Mouse (Mus musculus): ENCODE results near the gene 3110070M22Rik. TPM values are rescaled to one million over a fixed set of nuclear protein-coding genes. Genes with fewer than 3 reads are reported as not detected.

Gene 3110070M22Rik
- polyA plus RNA-seq (2012): 0.23 and 0.32 TPM in 2 replicates

DNA sequence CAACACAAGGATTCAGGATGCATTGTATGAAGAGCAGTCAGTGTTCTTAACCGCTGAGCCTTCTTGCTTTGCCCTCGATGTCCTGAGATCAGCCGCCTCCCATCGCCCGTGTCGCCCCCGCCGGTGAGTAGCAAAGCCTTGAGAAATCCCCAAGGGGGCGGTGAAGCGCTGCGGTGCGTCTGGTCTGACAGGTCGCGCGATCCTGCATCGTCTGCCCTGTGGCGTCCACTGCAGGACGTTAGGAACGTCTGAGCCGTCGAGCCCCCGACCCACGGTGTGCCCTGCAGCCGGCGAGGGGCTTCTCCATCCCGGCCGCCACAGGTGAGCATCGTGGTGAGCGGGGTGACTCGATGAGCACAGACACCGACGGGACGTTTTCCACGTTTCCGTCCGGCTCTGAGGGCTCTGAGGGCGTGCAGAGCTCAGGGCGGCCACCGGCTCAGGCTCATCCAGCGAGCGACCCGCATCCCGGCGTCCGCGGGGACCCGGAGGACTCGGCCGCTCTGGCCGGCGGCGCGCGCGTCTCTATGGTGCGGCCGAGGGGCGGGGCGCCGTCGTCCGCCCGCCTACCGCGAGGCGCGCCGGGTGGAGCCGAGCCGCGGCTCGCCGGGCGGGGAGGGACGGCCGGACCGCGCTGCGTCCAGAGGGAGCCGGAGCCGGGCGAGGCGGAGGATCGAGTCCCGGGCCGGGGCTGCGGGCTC is at the start of gene 3110070M22Rik, which contains the start of gene Tmem267:
Gene 3110070M22Rik, minus strand, starts transcription at position 504 of the 701 bp plus-strand sequence.
Gene Tmem267, plus strand, starts transcription at position 160 of the 701 bp plus-strand sequence.
- TF ChIP-seq GATA1 (IDR thresholded peaks at IDR 0.05; ENCODE audit: low read length): no peak

DNA sequence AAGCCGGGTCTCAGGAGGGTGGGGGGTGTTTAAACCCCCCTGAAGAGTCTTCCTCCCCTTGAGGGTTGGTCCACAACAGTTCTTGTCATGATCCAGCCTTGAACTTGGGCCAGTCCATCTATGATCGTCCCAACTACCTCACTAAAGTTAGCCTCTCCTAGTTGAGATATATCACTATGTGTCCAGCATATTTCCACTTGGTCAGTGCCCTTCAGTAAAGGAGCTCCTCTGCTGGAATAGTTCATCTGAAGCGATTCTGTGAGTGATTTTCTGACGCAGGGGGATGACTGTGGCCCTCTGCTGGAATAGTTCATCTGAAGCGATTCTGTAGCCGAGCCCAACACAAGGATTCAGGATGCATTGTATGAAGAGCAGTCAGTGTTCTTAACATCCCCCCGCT is 829 bp downstream of the 3110070M22Rik start:
- TF ChIP-seq GATA1 (IDR thresholded peaks at IDR 0.05; ENCODE audit: low read length): no peak

DNA sequence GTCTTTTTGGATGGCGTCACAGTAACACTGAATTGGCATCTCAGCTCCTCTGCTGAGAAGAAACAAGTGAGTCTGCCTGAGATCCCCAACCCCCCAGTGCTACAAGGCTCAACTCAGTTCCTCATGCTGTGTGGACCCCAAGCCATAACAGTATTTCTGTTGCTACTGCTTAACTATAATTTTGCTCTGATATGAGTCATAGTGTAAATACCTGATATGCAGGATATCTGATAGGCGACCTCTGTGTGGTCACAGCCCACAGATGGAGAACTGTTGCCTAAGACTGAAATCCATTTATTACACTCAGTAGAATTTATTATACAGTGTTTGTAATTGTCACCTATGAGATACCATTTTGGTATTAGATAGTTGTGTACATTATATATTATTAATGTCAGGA is 10.4 kb downstream of the 3110070M22Rik start:
- no peak for TF ChIP-seq GATA1 (IDR thresholded peaks at IDR 0.05; ENCODE audit: low read length)

DNA sequence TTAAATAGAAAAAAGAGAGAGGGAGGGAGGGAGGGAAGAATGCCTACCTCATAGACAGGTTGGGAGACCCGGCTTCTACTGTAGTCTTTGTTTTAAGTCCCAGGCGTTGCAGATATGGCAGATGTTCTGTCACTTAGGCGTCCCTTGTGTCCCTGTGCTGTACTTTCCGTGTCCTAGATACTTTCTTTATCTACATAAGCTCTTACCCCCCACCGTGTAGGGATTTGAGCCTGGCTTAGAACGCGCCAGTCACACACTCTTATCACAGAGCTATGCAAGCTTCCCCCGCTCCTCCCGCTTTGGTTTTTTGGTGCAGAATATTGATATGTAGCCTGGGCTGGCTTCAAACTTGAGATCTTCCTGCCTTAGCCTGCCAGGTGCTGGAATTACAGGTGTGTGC is 11.6 kb downstream of the 3110070M22Rik start:
- TF ChIP-seq GATA1 (IDR thresholded peaks at IDR 0.05; ENCODE audit: low read length): no peak

DNA sequence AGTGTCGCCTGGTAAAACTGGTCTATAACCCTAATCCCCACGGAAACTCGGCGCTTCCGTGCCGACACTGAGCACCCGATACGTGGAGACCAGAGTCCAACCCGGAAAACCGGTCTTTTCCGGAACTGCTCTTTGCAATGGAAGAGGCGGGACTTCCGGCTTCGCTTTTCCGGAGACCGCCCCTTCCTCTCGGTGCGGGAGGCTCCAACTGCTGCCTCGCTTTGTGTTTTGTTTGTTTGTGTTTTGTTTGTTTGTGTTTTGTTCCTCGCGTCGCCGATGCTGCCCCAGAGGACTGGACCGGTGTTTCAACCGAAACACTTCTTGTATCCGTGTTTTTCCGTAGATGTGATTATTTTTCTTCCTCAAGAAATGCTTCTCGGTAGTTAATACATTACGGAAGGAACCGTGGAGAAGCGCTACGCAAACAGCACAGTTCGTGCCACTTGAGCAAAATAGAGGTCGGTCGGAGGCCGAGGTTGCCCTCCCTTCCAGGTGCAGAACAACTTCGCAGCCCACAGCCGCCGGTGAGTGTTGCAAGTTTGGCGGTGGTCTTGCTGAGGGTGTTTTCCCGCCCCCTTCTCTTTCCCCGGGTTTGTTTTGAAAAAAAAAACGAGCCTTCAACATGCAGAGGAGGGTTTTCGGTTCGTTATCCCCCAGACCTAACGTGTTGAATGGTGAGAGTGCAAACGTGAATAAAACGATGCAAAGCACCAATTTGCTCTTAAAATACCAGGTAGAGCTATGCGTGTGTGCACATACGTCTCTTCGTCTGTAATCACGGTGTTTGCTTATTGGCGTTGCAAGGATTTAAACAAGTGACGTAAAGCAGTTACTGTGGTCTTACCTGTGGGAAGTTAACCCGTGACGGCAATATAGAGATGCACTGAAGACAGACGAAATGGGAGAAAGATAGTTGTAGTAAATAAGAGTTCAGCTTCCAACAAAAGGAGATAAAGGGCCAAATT is 25.3 kb downstream of the 3110070M22Rik start, which contains the start of gene 4833420G17Rik:
Gene 4833420G17Rik, plus strand, starts transcription at position 173 of the 965 bp plus-strand sequence.
- no peak for TF ChIP-seq GATA1 (IDR thresholded peaks at IDR 0.05; ENCODE audit: low read length)

DNA sequence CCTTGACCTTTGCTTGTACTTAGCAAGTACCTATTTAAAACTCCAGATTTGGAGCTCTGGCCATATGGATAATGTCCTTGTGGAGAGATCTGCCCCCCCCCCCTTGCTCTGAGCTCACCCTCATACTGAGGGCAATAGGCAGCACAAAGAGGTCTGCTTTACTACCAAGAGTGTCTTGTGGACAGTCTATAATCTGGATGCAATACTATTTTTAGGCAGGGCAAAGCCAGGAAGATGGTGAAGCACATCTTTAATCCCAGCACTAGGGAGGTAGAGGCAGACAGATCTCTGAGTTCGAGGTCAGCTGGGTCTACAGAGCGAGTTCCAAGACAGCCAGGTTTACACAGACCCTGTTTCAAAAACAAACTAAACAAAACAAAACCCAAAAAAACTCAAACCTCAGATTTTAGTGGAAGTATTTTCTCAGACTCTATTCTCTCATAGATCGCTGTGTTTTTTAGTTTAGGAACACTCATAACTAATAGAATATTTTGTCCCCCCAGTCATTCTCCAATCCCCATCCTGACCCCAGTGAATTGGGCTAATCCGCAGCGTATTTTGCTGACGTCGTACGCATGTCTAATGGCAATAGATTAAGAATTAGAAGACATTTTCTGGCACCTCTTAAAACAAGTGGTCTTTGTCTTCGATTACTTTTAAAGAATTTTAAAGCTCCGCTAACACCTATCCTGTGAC is 26.1 kb downstream of the 3110070M22Rik start:
- no peak for TF ChIP-seq GATA1 (IDR thresholded peaks at IDR 0.05; ENCODE audit: low read length)

DNA sequence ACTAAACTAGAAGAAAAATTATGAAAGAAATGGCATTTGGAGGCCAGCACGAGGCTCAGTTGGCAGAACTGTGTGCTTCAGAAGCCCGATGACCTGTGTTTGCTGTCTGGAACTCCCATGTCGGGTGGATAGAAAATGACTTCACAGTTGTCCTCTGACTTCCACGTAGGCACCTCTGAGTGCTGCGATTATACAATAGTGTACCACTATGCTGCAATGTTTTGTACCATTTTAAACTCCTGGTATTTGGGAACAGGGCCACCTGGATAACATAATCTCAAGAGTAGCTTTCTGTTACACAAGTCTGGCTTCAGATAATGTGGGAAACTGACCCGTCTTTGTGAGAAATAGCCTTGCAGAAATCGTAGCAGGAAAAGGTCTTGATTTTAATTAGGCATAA is 31.8 kb downstream of the 3110070M22Rik start:
- no peak for TF ChIP-seq GATA1 (IDR thresholded peaks at IDR 0.05; ENCODE audit: low read length)

DNA sequence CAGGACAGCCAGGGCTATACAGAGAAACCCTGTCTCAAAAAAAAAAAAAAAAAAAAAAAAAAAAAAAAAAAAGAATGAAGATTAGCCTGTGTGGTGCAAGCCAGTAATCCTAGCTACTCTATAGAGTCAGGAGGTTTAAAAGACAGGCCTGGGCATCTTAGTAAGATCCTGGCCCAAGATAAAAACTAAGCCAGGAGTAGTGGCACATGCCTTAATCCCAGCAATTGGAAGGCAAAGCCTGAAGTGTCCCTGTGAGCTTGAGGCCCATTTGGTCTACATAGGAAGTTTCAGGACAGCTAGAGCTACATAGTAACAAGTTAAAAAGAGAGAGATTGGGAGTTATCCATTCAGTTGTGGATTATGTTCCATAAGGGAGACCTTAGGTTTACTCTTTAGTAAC is 33.1 kb downstream of the 3110070M22Rik start:
- no peak for TF ChIP-seq GATA1 (IDR thresholded peaks at IDR 0.05; ENCODE audit: low read length)

DNA sequence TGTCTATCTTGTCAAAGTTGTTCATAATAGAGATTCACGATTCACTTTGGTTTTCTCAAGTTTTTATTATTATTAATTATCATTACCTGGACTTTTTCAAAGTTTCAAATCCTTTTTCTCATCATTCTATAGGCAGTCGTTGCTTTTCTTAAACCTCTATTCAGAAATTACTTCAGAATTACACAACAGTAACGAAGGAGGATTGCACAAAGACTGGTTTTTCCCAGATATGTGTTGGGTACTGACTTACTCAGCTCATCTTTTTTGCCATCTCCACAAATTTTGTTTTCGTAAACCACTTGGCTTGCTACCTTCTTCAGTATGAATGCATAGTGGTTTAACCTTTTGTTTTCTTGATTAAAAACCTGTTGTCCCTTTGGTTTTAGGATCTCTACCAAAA is 34.6 kb downstream of the 3110070M22Rik start:
- no peak for TF ChIP-seq GATA1 (IDR thresholded peaks at IDR 0.05; ENCODE audit: low read length)

DNA sequence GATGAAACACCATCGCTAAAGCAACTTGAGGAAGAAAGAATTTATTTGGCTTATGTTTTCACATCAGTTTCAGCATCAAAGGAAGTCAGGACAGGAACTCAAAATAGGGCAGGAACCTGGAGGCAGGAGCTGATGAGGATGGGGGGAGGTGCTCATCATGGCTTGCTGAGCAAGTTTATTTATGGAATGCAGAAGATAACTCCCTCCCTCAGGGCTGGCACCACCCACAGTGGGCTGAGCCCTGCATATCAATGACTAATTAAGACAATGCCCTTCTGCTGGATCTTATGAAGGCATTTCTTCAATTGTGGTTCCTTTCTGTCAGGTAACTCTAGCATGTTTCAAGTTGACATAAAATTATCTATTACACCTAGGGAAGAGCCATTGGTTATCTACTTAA is 45.9 kb downstream of the 3110070M22Rik start:
- no peak for TF ChIP-seq GATA1 (IDR thresholded peaks at IDR 0.05; ENCODE audit: low read length)

Other genes with a start within 250 kb of the 3110070M22Rik start
- 15.3 and 18.9 TPM in 2 replicates for gene Paip1, start 59.8 kb downstream of the 3110070M22Rik start, polyA plus RNA-seq (2012)
- gene 4833420G17Rik, start 25.6 kb downstream of the 3110070M22Rik start, polyA plus RNA-seq (2012): 2.0 and 2.1 TPM in 2 replicates
- gene Tmem267, start 344 bp downstream of the 3110070M22Rik start, polyA plus RNA-seq (2012): 0.21 and 0.42 TPM in 2 replicates
- gene Ccl28, start 135.4 kb upstream of the 3110070M22Rik start, polyA plus RNA-seq (2012): not detected in 2 replicates
- 21.6 and 23.9 TPM in 2 replicates for gene Hmgcs1, start 202.0 kb upstream of the 3110070M22Rik start, polyA plus RNA-seq (2012)

All from G1E-ER4 (cell line).